Mouse (Mus musculus): ENCODE measurements around the gene Olfr469. TPM values are rescaled to one million over a fixed set of nuclear protein-coding genes. Genes with fewer than 3 reads are reported as not detected.
"Not testable (repeated sequence)": the region's sequence is repeated elsewhere in the genome, so short reads cannot be mapped to it uniquely, and the experiment has no call there.

The Olfr469 gene
- not detected for polyA plus RNA-seq (2012; fragmentation: generic; extraction: Trizol)
- long read RNA-seq, experiment 1, result 0 reads
- long read RNA-seq, experiment 2, result 0 reads

DNA sequence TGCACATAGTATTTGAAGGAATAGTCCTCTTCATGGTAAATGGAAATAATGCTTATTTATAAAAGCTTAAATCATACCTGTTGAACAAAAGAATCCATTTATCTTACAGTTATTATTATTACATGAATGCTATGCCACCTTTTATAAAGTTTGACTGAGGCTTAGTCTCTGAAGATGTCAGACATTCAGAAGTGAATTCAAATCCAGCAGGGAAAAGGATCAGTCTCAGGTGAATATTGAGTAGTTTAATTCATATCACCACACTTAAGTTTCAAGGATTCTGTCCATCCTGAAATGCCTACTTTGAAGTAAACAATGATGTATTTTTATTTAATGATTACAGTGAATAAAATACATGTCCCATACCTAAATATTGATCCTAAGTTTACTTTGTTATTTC lies at the start of gene Olfr469:
Gene Olfr469 (minus strand): TSS at position 101 of the 400 bp plus-strand sequence.
- not testable (repeated sequence) for H3K79me2 ChIP-seq (ENCODE audit: control insufficient read depth, insufficient read depth); H3K79me3 ChIP-seq (ENCODE audit: low read depth); H3K4me3 ChIP-seq (ENCODE audit: insufficient read depth, poor library complexity, severe bottlenecking)

DNA sequence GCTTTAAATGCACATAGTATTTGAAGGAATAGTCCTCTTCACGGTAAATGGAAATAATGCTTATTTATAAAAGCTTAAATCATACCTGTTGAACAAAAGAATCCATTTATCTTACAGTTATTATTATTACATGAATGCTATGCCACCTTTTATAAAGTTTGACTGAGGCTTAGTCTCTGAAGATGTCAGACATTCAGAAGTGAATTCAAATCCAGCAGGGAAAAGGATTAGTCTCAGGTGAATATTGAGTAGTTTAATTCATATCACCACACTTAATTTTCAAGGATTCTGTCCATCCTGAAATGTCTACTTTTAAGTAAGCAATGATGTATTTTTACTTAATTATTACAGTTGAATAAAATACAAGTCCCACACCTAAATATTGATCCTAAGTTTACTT lies 22.0 kb upstream of the Olfr469 start, which contains the start of gene Olfr470:
Gene Olfr470 (minus strand): TSS at position 101 of the 400 bp plus-strand sequence.
- not testable (repeated sequence) for H3K4me3 ChIP-seq (ENCODE audit: insufficient read depth, poor library complexity, severe bottlenecking); H3K36me3 ChIP-seq (ENCODE audit: control insufficient read depth, insufficient read depth); H3K27me3 ChIP-seq (ENCODE audit: control insufficient read depth, insufficient read depth, insufficient read length); H3K79me2 ChIP-seq (ENCODE audit: control insufficient read depth, insufficient read depth); H3ac ChIP-seq (ENCODE audit: control insufficient read depth, insufficient read length, low read depth); H3K79me3 ChIP-seq (ENCODE audit: low read depth)

More for the DNA sequence above, at the start of gene Olfr469:
- H3ac ChIP-seq (ENCODE audit: control insufficient read depth, insufficient read length, low read depth); H3K27me3 ChIP-seq (ENCODE audit: control insufficient read depth, insufficient read depth, insufficient read length); H3K36me3 ChIP-seq (ENCODE audit: control insufficient read depth, insufficient read depth): not testable (repeated sequence)

DNA sequence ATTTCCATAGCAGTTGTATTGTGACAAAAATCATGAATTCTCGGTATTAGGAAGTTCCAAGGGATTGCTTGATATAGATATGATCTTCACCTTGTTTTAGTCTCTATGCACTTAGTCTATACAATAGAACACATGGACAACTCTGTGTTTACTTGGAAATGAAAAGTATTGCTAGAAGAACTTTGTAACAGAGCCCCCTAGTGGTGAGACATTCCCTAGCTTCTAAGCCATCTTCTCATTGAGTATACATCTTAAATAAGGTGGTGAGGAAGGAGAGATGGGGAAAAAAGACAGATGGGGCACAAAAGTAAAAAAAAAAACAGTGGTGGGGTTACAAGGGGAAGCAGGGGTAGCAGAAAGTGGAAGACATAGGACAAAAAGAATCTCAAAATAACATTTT lies 16.4 kb upstream of the Olfr469 start:
- H3K36me3 ChIP-seq (ENCODE audit: control insufficient read depth, insufficient read depth), result no peaks in the 10 kb centered on the region
- no peaks in the 10 kb centered on the region for H3K79me3 ChIP-seq (ENCODE audit: low read depth)
- H3K4me3 ChIP-seq (ENCODE audit: insufficient read depth, poor library complexity, severe bottlenecking), result no peak overlapping the region
- no peaks in the 10 kb centered on the region for H3K27me3 ChIP-seq (ENCODE audit: control insufficient read depth, insufficient read depth, insufficient read length)
- no peaks in the 10 kb centered on the region for H3K79me2 ChIP-seq (ENCODE audit: control insufficient read depth, insufficient read depth)
- no peak for TF ChIP-seq FOSL1 (IDR thresholded peaks at IDR 0.05; ENCODE audit: insufficient read depth, low read length, poor library complexity, severe bottlenecking)
- TF ChIP-seq CEBPB (IDR thresholded peaks at IDR 0.05; ENCODE audit: low read depth), result no peak
- H3ac ChIP-seq (ENCODE audit: control insufficient read depth, insufficient read length, low read depth), result no peak overlapping the region

DNA sequence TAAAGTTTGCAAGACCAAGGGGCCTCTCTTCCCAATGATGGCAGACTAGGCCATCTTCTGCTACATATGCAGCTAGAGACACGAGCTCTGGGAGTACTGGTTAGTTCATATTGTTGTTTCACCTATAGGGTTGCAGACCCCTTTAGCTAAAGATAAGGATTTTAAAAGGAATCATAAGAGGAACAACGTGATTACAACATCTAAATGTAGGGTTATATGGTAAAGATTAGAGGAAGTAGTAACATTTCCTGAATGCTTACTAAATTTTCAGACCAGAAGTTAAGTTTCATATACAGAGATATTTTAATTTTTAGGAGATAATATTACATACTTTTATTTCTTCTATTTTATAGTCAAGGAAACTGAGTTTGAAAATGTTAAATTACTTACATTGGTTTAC lies 1.5 kb downstream of the Olfr469 start:
- H3K27me3 ChIP-seq (ENCODE audit: control insufficient read depth, insufficient read depth, insufficient read length); H3K79me2 ChIP-seq (ENCODE audit: control insufficient read depth, insufficient read depth); H3K36me3 ChIP-seq (ENCODE audit: control insufficient read depth, insufficient read depth); H3K4me3 ChIP-seq (ENCODE audit: insufficient read depth, poor library complexity, severe bottlenecking); H3ac ChIP-seq (ENCODE audit: control insufficient read depth, insufficient read length, low read depth); H3K79me3 ChIP-seq (ENCODE audit: low read depth): not testable (repeated sequence)

DNA sequence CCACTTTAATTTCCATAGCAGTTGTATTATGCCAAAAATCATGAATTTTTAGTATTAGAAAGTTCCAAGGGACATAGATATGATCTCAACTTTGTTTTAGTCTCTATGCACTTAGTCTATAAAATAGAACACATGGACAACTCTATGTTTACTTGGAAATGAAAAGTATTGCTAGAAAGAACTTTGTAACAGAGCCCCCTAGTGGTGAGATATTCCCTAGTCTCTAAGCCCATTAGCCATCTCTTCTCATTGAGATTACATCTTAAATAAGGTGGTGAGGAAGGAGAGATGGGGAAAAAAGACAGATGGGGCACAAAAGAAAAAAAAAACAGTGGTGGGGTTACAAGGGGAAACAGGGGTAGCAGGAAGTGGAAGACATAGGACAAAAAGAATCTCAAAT lies 5.9 kb downstream of the Olfr469 start:
- no peaks in the 10 kb centered on the region for H3K79me2 ChIP-seq (ENCODE audit: control insufficient read depth, insufficient read depth)
- H3K79me3 ChIP-seq (ENCODE audit: low read depth), result no peaks in the 10 kb centered on the region

DNA sequence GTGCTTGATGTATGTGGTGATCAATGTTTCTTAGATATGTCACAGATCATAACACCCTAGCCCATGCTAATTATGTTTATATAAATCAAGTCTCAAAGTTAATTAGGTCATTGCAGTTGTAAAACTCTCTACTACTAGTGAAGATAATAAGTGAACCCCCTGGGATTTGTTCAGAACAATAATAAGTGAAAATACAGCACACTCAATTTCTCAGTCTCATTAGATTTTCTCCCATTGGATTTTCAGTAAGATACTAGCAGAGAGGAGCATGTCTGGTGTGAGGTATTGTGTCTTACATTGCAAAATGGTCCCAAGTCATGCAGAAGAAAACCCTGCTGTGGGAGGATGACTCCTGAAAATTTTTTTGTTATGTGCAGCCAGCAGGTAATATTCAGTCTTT lies 13.4 kb downstream of the Olfr469 start, which contains the start of gene Olfr467:
Gene Olfr467 (plus strand): TSS at position 301 of the 400 bp plus-strand sequence.
- no peak within 1 kb of the TSS for H3K4me3 ChIP-seq (ENCODE audit: insufficient read depth, poor library complexity, severe bottlenecking)
- H3K27me3 ChIP-seq (ENCODE audit: control insufficient read depth, insufficient read depth, insufficient read length), result no peaks in the 10 kb centered on the region
- H3ac ChIP-seq (ENCODE audit: control insufficient read depth, insufficient read length, low read depth), result no peak within 1 kb of the TSS
- H3K79me2 ChIP-seq (ENCODE audit: control insufficient read depth, insufficient read depth), result no peaks in the 10 kb centered on the region
- H3K36me3 ChIP-seq (ENCODE audit: control insufficient read depth, insufficient read depth), result no peaks in the 10 kb centered on the region
- no peaks in the 10 kb centered on the region for H3K79me3 ChIP-seq (ENCODE audit: low read depth)
- TF ChIP-seq CEBPB (IDR thresholded peaks at IDR 0.05; ENCODE audit: low read depth) (no peak), MYOG (IDR thresholded peaks at IDR 0.05; ENCODE audit: control insufficient read depth, extremely low read depth, insufficient read length) (no peak), CTCF (IDR thresholded peaks at IDR 0.05; ENCODE audit: control insufficient read depth, insufficient read depth, insufficient read length) (no peak), USF1 (IDR thresholded peaks at IDR 0.05; ENCODE audit: low read depth) (no peak), MAX (IDR thresholded peaks at IDR 0.05) (no peak), FOSL1 (IDR thresholded peaks at IDR 0.05; ENCODE audit: insufficient read depth, low read length, poor library complexity, severe bottlenecking) (no peak), MYOD1 (IDR thresholded peaks at IDR 0.05; ENCODE audit: control insufficient read depth, insufficient read length, low read depth) (no peak)

More for the DNA sequence above, 5.9 kb downstream of the Olfr469 start:
- H3K36me3 ChIP-seq (ENCODE audit: control insufficient read depth, insufficient read depth), result no peaks in the 10 kb centered on the region
- TF ChIP-seq CEBPB (IDR thresholded peaks at IDR 0.05; ENCODE audit: low read depth), result no peak
- no peak for TF ChIP-seq CTCF (IDR thresholded peaks at IDR 0.05; ENCODE audit: control insufficient read depth, insufficient read depth, insufficient read length)
- TF ChIP-seq USF1 (IDR thresholded peaks at IDR 0.05; ENCODE audit: low read depth), result no peak
- TF ChIP-seq FOSL1 (IDR thresholded peaks at IDR 0.05; ENCODE audit: insufficient read depth, low read length, poor library complexity, severe bottlenecking), result no peak
- TF ChIP-seq MYOG (IDR thresholded peaks at IDR 0.05; ENCODE audit: control insufficient read depth, extremely low read depth, insufficient read length), result no peak
- no peak for TF ChIP-seq MYOD1 (IDR thresholded peaks at IDR 0.05; ENCODE audit: control insufficient read depth, insufficient read length, low read depth)
- no peak for TF ChIP-seq MAX (IDR thresholded peaks at IDR 0.05)
- no peak overlapping the region for H3K4me3 ChIP-seq (ENCODE audit: insufficient read depth, poor library complexity, severe bottlenecking)
- no peak overlapping the region for H3ac ChIP-seq (ENCODE audit: control insufficient read depth, insufficient read length, low read depth)
- no peaks in the 10 kb centered on the region for H3K27me3 ChIP-seq (ENCODE audit: control insufficient read depth, insufficient read depth, insufficient read length)

DNA sequence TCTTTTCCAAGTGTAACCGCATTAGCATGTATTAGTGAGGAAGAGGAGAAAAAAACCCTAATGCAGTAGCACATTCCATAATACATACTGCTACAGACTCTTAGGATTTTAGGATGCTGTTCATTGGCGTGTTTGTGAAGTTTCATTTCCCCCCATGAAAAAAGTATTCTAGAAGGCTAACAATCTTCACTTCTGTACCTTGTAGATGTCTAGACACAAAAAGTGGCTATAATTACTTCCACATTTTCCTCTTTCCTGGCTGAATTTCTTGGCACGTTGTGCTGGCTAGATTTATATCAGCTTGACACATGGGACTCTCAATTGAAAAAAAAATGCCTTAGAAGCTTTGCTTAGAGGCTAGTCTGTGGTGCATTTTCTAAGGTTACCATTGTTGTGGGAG lies 23.2 kb downstream of the Olfr469 start:
- no peak overlapping the region for H3K4me3 ChIP-seq (ENCODE audit: insufficient read depth, poor library complexity, severe bottlenecking)
- no peaks in the 10 kb centered on the region for H3K27me3 ChIP-seq (ENCODE audit: control insufficient read depth, insufficient read depth, insufficient read length)
- TF ChIP-seq USF1 (IDR thresholded peaks at IDR 0.05; ENCODE audit: low read depth) (no peak), CTCF (IDR thresholded peaks at IDR 0.05; ENCODE audit: control insufficient read depth, insufficient read depth, insufficient read length) (no peak), FOSL1 (IDR thresholded peaks at IDR 0.05; ENCODE audit: insufficient read depth, low read length, poor library complexity, severe bottlenecking) (no peak), CEBPB (IDR thresholded peaks at IDR 0.05; ENCODE audit: low read depth) (no peak), MYOG (IDR thresholded peaks at IDR 0.05; ENCODE audit: control insufficient read depth, extremely low read depth, insufficient read length) (no peak), MAX (IDR thresholded peaks at IDR 0.05) (no peak), MYOD1 (IDR thresholded peaks at IDR 0.05; ENCODE audit: control insufficient read depth, insufficient read length, low read depth) (no peak)
- H3K36me3 ChIP-seq (ENCODE audit: control insufficient read depth, insufficient read depth), result no peaks in the 10 kb centered on the region
- no peaks in the 10 kb centered on the region for H3K79me2 ChIP-seq (ENCODE audit: control insufficient read depth, insufficient read depth)
- no peak overlapping the region for H3ac ChIP-seq (ENCODE audit: control insufficient read depth, insufficient read length, low read depth)
- H3K79me3 ChIP-seq (ENCODE audit: low read depth), result no peaks in the 10 kb centered on the region

Data from C2C12 (cell line).